Mouse (Mus musculus): ENCODE results near the gene Cdk13. TPM values are rescaled to one million over a fixed set of nuclear protein-coding genes. Genes with fewer than 3 reads are reported as not detected.

Cdk13 gene
- total RNA-seq, 2 experiments from 2014 or later = 38.6 to 48.7 TPM

DNA sequence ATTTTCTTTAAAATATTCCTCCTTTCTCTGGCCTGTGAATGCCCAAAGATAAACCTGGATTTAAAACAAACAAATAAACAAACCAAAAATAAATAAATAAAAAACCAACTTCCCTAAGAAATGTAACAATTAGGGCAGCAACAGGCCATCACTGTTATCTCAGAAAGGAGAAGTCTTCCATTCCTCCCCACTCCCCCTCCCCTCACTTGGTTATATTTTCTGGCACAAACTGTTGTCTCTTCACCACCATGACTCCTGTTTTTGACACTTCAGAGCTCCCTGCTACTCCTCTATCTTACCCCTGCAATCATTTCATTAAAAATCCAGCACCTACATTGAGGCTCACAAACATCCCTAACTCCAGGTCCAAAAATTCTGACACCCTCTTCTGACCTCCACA, 31.8 kb downstream of the Cdk13 start:
- ATAC-seq (replicated peaks; ENCODE audit: low FRiP score, poor library complexity, severe bottlenecking) = no peak

DNA sequence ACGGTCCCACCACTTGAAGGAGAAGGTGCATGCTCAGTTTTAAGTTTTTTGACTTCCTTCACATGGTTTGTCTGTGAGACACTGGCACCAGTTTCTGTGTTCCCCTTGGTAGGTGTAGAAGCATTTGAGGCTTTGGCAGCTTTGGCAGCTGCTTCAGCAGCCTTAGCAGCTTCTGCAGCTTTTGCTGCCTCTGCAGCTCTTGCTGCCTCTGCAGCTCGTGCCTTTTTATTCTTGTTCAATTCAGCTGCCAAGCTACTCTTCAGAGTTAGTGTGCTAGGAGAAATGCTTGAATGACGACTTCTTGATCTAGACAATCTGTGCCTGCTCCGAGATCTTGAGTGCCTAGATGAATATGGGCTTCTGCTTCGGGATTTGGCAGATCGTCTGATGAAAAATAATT, 32.3 kb downstream of the Cdk13 start:
- ATAC-seq (replicated peaks; ENCODE audit: low FRiP score, poor library complexity, severe bottlenecking) = no peak

DNA sequence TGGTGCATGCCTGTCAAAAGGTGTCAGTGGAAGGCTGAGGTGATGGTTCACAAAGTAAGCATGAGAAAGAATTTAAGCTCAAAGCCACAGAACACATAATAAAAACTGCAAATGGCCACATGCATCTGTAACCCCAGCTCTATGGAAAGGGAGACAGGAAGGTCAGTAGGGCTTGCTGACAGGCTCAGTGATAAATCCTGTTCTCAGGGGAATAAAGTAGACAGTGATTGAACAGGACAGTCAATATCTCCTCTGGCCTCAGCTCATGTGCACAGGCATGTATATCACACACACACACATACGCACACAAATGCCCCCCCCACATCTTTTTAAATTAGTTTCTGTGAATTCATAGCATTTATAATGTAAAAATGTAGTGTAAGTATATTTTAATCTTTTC, 42.5 kb downstream of the Cdk13 start:
- ATAC-seq (replicated peaks; ENCODE audit: low FRiP score, poor library complexity, severe bottlenecking) = no peak

DNA sequence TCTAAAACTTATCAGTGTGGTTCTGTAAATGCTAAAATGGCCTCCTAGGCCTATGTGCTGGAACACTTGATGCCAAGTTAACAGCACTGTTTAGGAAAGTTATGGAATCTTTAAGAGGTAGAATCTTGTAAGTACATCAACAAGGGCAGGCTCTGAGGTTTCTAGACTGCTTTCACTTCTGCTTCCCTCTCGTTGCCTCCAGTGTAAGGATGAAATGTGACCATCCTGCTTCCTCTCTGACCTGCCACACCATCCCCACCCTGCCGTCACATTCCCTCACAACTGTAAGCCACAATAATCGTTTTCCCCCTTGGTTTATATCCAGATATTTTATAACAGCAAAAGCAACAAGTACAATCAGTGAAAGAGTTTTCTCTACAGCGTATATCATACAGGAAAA, 49.9 kb downstream of the Cdk13 start:
- ATAC-seq (replicated peaks; ENCODE audit: low FRiP score, poor library complexity, severe bottlenecking) = no peak

DNA sequence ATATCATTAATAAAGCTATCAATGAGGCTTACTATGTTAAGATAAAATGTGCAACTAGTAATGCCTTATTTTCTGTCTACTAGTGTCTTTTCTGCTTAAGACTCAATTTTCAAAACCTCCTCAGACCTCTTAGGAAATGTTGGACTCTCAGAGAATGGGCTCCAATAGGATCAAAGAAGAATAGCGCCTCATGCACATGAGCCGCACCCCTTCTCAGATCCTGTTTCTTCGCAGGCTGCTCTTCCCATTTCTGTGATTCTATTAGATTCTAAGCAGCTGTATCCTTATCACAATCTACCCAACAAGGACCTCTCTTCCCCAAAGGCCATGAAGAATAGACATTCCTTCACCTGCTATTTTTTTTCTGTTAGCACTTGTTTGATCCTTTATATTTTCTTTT, 76.1 kb downstream of the Cdk13 start:
- no peak for ATAC-seq (replicated peaks; ENCODE audit: low FRiP score, poor library complexity, severe bottlenecking)

DNA sequence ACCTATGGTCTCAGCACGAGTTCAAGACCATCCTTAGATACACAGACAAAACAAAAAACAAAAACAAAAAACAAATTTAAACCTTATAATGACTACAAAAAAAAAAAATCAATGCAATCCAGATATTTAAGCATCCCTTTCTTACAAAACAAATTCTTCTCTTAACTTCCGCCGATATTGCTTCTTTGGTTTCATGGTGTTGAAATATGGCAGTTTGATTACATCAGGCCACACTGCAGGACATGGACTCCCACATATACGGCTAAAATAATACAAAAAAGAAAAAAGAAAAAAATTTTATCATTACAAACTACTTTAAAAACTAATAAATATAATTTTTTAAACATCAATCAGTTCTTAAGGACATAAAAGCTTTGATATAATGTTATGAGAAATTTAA, 77.0 kb downstream of the Cdk13 start:
- ATAC-seq (replicated peaks; ENCODE audit: low FRiP score, poor library complexity, severe bottlenecking) = no peak

DNA sequence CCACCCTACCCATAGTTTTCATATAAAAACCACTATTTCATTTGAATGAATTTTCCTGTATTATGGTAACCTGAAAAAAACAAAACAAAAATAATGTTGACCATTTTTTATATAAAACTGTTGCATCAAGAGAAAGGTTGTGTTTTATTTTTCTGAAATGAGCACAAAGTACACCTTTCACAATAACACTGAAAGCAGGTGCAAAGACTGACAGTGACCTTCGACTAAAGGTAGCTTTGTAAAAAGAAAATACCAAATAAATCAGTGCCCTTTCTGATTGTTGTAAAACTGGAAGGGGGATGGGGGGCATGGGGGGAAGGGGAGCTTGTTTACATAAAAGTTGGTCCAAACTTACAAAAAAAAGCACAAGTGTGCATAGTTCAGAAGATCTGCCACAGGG, 87.5 kb downstream of the Cdk13 start:
- ATAC-seq (replicated peaks; ENCODE audit: low FRiP score, poor library complexity, severe bottlenecking) = no peak

DNA sequence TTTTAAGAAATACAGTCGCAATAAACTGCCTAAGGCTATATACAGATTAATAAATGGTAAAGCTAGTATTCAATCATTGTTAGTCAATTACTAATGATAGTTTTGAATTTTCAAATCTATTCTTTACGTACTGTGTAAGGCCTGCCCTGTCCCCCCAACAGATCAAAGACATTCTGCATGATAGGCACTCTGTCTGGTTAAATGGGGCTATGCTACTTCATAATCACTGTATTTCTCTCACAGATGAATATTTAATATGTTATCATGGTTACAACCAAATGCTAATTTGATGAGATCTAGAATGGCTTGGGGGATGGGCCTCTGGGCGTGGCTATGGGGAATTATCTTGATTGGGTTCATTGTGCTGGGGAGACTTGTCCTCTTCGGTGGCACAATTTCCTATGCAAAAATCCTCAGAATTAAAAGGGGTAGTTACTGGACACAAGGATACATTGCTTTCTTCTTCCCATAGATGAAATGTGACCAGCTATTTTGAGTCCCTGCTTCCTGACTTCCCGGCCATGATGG, 96.0 kb downstream of the Cdk13 start:
- no peak for ATAC-seq (replicated peaks; ENCODE audit: low FRiP score, poor library complexity, severe bottlenecking)

DNA sequence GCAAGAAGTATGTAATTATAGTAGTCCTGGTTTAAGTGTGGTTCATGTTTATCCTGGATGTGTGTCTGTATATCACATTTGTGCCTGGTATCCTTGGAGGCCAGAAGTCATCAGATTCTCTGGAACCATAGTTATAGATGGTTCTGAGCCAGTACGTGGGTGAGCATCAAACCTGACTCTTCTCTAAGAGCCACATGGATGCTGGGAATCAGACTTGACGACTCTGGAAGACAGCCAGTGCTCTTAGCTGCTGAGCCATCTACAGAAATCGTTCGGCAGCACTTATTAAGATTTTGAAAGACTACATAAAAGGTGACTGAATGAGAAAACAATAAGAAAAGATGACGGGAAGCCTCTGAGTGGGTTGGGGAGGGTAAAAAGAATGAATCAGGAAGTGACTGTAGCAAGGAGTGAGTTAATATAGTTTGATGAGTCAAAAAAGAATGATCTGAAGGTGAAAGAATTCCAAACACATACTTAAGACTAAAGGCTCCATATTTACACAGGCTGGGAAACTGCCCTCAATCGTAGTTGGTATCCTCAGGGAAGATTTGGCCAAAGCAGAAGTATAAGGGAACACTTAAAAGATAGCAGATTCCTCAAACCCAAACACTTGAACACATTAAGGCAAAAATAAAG, 99.6 kb downstream of the Cdk13 start:
- no peak for ATAC-seq (replicated peaks; ENCODE audit: low FRiP score, poor library complexity, severe bottlenecking)

DNA sequence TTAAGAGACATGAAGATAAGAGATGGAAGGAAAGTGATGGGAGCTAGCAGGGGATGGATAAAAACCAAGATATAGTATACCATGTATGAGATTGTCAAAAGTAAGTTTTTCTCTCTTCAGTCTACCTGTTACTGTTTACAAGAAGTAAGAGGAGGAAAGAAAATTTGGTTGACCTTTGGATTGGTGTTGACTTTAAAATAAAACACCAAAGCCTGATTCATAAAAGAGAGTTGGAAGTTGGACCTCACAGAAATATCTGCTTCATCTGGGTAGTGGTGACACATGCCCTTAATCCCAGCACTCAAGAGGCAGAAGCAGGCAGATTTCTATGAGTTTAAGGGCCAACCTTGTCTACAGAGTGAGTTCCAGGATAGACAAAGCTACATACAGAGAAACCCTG, 102.6 kb downstream of the Cdk13 start:
- ATAC-seq (replicated peaks; ENCODE audit: low FRiP score, poor library complexity, severe bottlenecking) = no peak

DNA sequence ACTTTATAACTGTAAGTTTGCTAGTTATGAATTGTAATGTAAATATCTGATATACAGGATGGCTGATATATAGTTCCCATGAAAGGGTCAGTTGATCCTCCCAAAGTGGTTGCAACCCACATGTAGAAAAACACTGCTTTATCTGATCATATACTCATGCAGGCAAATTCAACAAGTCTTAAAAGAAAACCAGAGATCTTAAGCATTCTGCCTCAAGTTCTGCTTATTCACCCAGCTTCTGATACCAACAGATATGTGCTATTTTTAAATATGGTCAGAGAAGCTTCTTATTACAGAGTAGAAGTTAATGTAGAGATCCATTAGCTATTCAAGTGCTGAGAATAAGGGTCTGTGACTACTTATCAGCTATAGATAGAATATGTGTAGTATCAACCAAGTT, 103.6 kb downstream of the Cdk13 start:
- ATAC-seq (replicated peaks; ENCODE audit: low FRiP score, poor library complexity, severe bottlenecking) = no peak

DNA sequence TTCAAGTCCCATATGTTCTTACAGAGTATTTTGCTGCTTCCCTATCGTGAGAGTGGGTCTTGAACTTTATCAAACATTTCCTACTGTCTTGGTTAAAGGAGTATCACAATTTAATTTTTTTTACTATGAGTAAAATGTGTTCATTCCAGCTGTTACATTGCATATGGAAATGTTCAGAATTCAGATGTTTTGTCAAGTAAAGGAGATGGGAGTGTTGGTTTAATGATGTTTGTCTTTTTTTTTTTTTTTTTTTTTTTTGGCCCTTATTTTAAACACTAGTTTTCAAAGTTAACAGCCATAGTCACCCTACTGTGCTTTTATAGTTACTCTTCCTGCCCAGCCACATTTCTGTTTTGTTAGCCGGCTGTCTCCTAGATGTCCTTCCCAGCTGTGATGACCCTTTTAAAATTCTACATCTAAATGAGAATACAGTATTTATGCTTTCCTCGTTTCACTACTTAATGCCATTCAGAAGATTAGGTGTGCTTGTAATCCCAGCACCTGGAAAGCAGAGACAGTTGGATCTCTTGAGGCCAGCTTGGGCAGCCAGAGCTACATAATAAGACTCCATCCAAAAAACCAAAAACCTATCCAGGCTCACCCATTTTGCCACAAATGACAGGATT, 104.7 kb downstream of the Cdk13 start:
- no peak for ATAC-seq (replicated peaks; ENCODE audit: low FRiP score, poor library complexity, severe bottlenecking)

DNA sequence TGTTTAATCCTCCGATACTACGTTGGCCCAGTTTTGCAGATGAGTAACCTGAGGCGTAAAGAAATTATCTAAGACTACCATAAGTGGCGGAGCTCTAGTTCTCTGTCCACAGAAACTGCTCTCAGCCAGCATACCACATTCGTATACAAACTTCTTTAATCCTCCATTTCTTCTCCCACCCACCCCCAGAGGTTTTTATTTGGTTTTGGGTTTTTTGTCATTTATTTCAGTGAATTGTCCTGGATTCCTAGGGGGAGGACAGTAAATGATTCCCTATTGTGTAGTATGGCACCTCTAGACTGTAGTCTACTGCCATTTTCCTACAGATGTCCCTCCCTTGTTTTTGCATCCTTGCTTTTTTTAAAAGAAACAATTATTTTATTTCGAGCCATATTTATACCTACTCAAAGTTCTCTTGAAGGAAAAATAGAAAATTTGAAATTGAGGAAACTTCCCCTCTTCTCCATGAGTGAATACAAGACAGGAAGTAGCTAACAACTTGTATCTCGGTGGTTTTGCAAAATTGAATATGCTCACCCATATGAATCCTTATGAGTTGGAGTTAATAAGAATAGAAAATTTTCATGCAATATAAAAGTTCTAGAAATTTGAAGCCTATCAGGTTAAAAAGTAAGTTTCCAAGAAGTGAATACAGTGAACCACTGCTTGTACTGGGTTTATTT, 108.9 kb downstream of the Cdk13 start:
- ATAC-seq (replicated peaks; ENCODE audit: low FRiP score, poor library complexity, severe bottlenecking) = peak; percentile 40; the same call in 1 of the 2 replicates

DNA sequence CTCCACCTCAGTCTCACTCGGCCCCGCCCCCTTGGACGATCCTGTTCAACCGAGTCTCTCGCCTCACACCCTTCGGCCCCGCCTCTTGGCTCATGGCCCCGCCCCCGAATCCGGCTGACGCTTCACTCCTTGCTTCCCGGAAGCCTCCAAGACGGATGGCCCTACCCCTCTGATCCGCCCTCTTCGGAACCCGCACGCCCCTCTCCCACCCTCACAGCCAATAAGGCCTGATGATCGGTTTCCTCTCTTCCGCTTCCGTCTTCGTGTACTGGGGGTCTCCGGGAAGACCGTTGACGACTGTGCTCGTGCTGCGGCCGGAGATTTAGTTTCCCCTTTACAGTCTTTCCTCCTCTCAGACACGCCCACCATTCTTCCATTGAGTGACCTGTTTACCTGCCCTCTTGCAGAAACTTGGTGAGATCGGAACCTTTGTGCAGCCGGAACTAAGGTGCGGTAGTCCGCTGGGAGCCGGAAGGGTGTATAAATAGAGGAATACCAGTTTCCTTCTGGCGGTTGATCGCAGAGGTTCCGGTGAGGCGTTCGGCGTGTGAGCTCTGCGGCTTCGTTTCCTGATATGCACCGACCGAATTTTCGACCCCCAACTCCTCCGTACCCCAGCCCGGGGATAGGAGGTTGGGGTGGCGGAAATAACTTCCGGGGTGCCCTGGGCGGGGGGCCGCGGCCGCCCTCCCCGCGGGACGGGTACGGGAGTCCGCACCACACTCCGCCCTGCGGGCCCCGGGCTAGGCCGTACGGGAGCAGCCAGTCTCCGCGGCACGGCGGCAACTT, 109.8 kb downstream of the Cdk13 start, which contains the start of the genes Mplkip and Sugct:
Gene Mplkip, plus strand, starts transcription at position 282 of the 789 bp plus-strand sequence.
Gene Sugct, minus strand, starts transcription at position 643 of the 789 bp plus-strand sequence.
- peak; percentile 95 for ATAC-seq (replicated peaks; ENCODE audit: low FRiP score, poor library complexity, severe bottlenecking)

DNA sequence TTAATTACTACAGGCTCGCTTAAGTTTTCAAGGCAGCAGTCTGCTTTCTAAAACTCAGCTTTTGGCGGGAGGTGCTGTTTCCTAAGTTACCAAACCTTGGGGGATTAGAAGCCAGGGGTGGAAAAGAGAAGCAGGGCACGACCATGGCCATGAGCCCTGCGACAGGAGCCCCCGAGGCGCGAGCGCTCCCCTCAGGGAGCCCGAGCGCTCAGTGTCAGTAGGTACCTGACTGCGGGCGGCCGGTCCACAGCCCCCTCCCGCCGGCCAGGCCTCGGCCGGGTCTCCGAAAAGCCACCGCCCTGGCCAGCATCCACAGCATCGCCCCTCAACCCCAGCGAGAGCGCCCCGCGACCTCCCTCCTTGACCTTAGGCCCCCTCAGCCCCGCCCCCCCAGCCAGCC, 110.5 kb downstream of the Cdk13 start:
- peak; percentile 29 for ATAC-seq (replicated peaks; ENCODE audit: low FRiP score, poor library complexity, severe bottlenecking)

DNA sequence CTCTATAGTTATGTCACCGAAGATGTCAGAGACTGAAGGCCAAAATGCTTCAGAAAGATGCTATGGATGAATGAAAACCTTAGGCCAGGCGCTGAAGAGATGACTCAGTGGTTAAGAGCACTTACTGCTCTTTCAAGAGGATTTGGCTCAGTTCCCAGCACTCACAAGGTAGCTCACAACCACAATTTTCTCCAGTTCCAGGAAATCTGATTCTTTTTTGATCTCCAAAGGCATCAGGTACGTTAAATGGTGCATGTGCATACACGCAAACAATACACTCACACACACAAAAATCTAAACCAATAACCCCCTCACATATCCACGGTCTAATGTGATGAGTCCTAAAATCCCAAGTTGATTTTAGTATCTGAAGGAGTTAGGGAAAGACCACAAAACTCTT, 111.1 kb downstream of the Cdk13 start:
- no peak for ATAC-seq (replicated peaks; ENCODE audit: low FRiP score, poor library complexity, severe bottlenecking)

DNA sequence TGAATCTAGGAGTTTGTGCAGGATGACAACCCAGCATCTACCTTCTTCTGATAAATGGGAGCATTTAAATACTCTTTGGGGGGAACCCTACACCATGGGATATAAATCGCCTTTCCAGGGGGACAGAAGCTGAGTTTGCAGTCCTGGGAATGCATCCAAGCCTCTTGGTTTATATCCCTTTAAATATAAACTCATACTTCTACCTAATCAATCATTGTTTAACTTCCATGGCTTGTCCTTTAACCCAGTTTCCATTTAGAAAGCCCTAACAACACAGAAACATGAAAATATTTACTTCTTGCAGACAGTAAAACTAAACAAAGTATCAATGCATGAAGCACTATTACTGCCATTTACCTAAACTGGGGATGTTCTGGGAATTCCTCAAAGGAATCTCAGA, 113.5 kb downstream of the Cdk13 start:
- ATAC-seq (replicated peaks; ENCODE audit: low FRiP score, poor library complexity, severe bottlenecking) = no peak

DNA sequence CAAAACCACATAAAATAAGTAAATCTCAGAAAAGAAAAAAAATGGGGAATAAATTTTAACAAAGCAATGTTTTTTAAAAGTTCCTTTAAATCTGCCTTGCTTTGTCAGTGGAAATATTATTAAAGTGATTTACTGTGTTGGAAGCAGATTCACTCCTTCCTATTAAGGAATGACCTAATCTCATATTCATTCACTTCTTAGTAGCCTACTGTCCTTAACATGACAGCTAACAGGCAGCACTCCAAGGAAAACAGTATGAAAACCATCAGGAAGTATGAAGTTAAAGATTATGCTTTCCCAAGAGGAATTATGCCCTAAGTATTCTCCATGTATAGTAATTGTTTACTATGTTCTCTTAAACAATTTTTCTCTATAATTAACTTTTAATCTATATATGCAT, 114.2 kb downstream of the Cdk13 start:
- no peak for ATAC-seq (replicated peaks; ENCODE audit: low FRiP score, poor library complexity, severe bottlenecking)

DNA sequence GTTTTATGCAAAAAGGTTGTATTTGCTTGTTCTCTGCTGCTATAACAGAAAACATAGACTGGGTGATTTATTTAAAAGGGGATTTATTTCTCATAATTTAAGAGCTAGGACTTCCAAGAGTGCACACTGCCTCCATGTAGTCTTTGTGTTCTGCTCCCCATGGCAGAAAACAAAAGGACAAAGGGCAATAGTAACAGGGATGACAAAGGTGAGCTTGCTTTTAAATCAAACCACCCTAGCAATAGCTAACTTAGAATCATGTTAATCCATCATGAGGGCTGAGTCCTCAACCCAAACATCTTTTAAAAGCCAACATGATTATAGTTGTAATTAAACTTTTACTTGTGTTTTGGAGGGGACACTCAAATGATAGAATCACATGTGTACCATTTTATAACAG, 115.4 kb downstream of the Cdk13 start:
- ATAC-seq (replicated peaks; ENCODE audit: low FRiP score, poor library complexity, severe bottlenecking) = no peak

DNA sequence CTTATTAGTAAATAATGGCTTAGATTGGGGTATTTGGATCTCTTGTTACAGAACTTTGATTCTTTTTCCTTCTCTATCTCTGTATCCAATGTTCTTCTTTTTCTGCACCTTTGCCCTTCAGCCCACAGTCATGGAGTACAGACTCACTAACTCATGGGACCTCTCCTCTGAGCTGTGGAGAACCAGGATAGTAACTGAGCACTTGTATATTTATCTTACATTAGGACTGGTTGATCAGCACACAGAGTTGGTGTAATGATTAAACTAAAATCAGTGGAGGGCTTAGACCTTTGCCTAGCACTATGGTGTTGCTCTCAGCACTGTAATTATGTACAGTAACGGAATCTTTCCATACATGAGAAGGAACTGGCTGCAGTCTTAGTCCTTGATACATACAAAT, 133.8 kb downstream of the Cdk13 start:
- ATAC-seq (replicated peaks; ENCODE audit: low FRiP score, poor library complexity, severe bottlenecking) = no peak

Measured in erythroblast, adult 5-6 weeks (primary cell).